ENCODE assay signal across 12 mouse cellular contexts in genomic region chr12:89377051-89377643, GRCm38 (mm10).
DNase-seq lines count a peak whose midpoint lies in the region; ATAC-seq lines count a peak whose summit lies in the region.
"Had no signal": no experiment of that assay in that cellular context is flagged by ENCODE, and none has a peak within 500 bp of the region (broad histone marks: within the 10 kb centered on the region; RNA-seq: fewer than 3 reads in every experiment).

No protein-coding gene starts in this region.

- no peak overlapping the region for H3K9ac ChIP-seq in hindbrain, embryonic 11.5 days (ENCODE audit: low read depth, low read length)
- no peak overlapping the region for H3K9ac ChIP-seq in liver, embryonic 11.5 days (ENCODE audit: low read depth, low read length)
- H3K9ac ChIP-seq: embryonic facial prominence, embryonic 12.5 days; liver, embryonic 15.5 days had no signal

- 0 out of 2 replicates have a peak, but pooled peaks have one; percentile 30 for ATAC-seq in hindbrain, embryonic 11.5 days (ENCODE audit: low FRiP score)
- no peak for ATAC-seq in liver, embryonic 11.5 days (replicated peaks; ENCODE audit: low FRiP score)

- H3K9me3 ChIP-seq in hindbrain, embryonic 11.5 days (ENCODE audit: control insufficient read depth, low read length): no peaks in the 10 kb centered on the region
- no peaks in the 10 kb centered on the region for H3K9me3 ChIP-seq in hindbrain, embryonic 10.5 days
- H3K9me3 ChIP-seq in liver, embryonic 11.5 days (ENCODE audit: control insufficient read depth, low read length): no peaks in the 10 kb centered on the region
- H3K9me3 ChIP-seq: embryonic facial prominence, embryonic 12.5 days; heart, embryonic 10.5 days; liver, embryonic 15.5 days had no signal

- WGBS in hindbrain, embryonic 11.5 days: 61% methylated on average over 5 of the region's 5 CpGs
- 67% methylated on average over 5 of the region's 5 CpGs for WGBS in hindbrain, embryonic 10.5 days
- 53% methylated on average over 5 of the region's 5 CpGs for WGBS in liver, embryonic 11.5 days

- H3K27me3 ChIP-seq in hindbrain, embryonic 11.5 days (ENCODE audit: control insufficient read depth, insufficient read depth, low read length): no peaks in the 10 kb centered on the region
- no peaks in the 10 kb centered on the region for H3K27me3 ChIP-seq in hindbrain, embryonic 10.5 days (ENCODE audit: insufficient read depth, poor library complexity, severe bottlenecking)
- no peaks in the 10 kb centered on the region for H3K27me3 ChIP-seq in liver, embryonic 11.5 days (replicated peaks; ENCODE audit: control insufficient read depth, insufficient read depth, low read length)
- H3K27me3 ChIP-seq: embryonic facial prominence, embryonic 12.5 days; liver, embryonic 15.5 days had no signal

- no peak overlapping the region for H3K27ac ChIP-seq in hindbrain, embryonic 11.5 days (ENCODE audit: low read depth, low read length)
- H3K27ac ChIP-seq in hindbrain, embryonic 10.5 days: no peak overlapping the region
- H3K27ac ChIP-seq in liver, embryonic 11.5 days (ENCODE audit: low read depth, low read length): no peak overlapping the region
- H3K27ac ChIP-seq: embryonic facial prominence, embryonic 12.5 days; heart, embryonic 10.5 days; liver, embryonic 15.5 days had no signal

- no peaks in the 10 kb centered on the region for H3K36me3 ChIP-seq in hindbrain, embryonic 11.5 days (ENCODE audit: control insufficient read depth, insufficient read depth, low read length)
- H3K36me3 ChIP-seq in hindbrain, embryonic 10.5 days: no peaks in the 10 kb centered on the region
- no peaks in the 10 kb centered on the region for H3K36me3 ChIP-seq in liver, embryonic 11.5 days (ENCODE audit: control insufficient read depth, insufficient read depth, low read length)
- H3K36me3 ChIP-seq: embryonic facial prominence, embryonic 12.5 days; heart, embryonic 10.5 days; liver, embryonic 15.5 days had no signal

- DNase-seq in hindbrain, embryonic 11.5 days (ENCODE audit: low spot score): no peak
- DNase-seq in hindbrain, embryonic 10.5 days (ENCODE audit: low spot score): no peak
- DNase-seq in frontal cortex, postnatal 14 days (ENCODE audit: low spot score in 2 of 2): peak; percentile 37 to 49
- DNase-seq in left cerebral cortex, adult 9 months (ENCODE audit: low spot score in 2 of 2): peak; percentile 64 to 81
- DNase-seq in right cerebral cortex, postnatal 10 days (ENCODE audit: low spot score in 2 of 2): peak; percentile 76 to 88
- no peak for DNase-seq in liver, embryonic 11.5 days (ENCODE audit: low spot score)
- DNase-seq in cerebellum, postnatal 10 days: no peak
- DNase-seq in adrenal gland, adult 8-10 months: no peak
- DNase-seq: kidney, adult 2 months had no signal

- H3K4me2 ChIP-seq in hindbrain, embryonic 11.5 days (replicated peaks; ENCODE audit: low read depth, low read length): no peak overlapping the region
- no peak overlapping the region for H3K4me2 ChIP-seq in liver, embryonic 11.5 days
- H3K4me2 ChIP-seq: embryonic facial prominence, embryonic 12.5 days; liver, embryonic 15.5 days had no signal

- H3K4me1 ChIP-seq in hindbrain, embryonic 11.5 days (replicated peaks; ENCODE audit: control insufficient read depth, insufficient read depth, low read length): no peaks in the 10 kb centered on the region
- 0 out of 2 replicates have a peak, but pooled peaks cover 4% of the 10 kb centered on the region for H3K4me1 ChIP-seq in hindbrain, embryonic 10.5 days (replicated peaks)
- H3K4me1 ChIP-seq in liver, embryonic 11.5 days (replicated peaks; ENCODE audit: control insufficient read depth, insufficient read depth, low read length): no peaks in the 10 kb centered on the region
- H3K4me1 ChIP-seq: embryonic facial prominence, embryonic 12.5 days; liver, embryonic 15.5 days had no signal

- H3K4me3 ChIP-seq in hindbrain, embryonic 11.5 days (ENCODE audit: low read depth, low read length): no peak overlapping the region
- no peak overlapping the region for H3K4me3 ChIP-seq in hindbrain, embryonic 10.5 days
- H3K4me3 ChIP-seq in liver, embryonic 11.5 days (ENCODE audit: low read depth, low read length): no peak overlapping the region
- H3K4me3 ChIP-seq: embryonic facial prominence, embryonic 12.5 days; heart, embryonic 10.5 days; liver, embryonic 15.5 days had no signal

Comparison
In these comparisons a context has a peak if more than half of its experiments do, and no peak if none do; other contexts are left out.
1. DNase-seq: peak in frontal cortex, postnatal 14 days (2 of 2), left cerebral cortex, adult 9 months (2 of 2) and right cerebral cortex, postnatal 10 days (2 of 2); none in hindbrain, embryonic 11.5 days (single experiment), hindbrain, embryonic 10.5 days (single experiment), liver, embryonic 11.5 days (single experiment), cerebellum, postnatal 10 days (0 of 2) and adrenal gland, adult 8-10 months (single experiment).